Mouse (Mus musculus) stomach, embryonic 14.5 days (tissue): ENCODE measurements at regions not wholly inside any gene's neighbourhood (a gene's known extent, or its start where the extent isn't known, plus 50 kb on each side); places are given as distances from the start of the nearest gene placed in this dataset.

Experiments used
- ATAC-seq: fragments of 200-750 bp; cut with Nextera tagmentation; 2 replicates; pipeline ENCODE4 v1.8.0; 2017; ENCODE audit warnings: low read depth, moderate TSS enrichment; ENCODE audit not compliant: insufficient number of reproducible peaks, insufficient read depth, low FRiP score
- H3K27ac ChIP-seq: fragments of 300-500 bp; sonication (generic); 2 replicates; pipeline ENCODE4 v1.5.1; 2014; ENCODE audit warnings: mild to moderate bottlenecking, low read length, moderate library complexity, mixed read lengths
- H3K27me3 ChIP-seq: fragments of 300-500 bp; sonication (generic); 2 replicates; pipeline ENCODE4 v1.6.1; 2014; ENCODE audit warnings: low read length, control low read depth, mixed read lengths; ENCODE audit not compliant: control insufficient read depth, insufficient read depth
- H3K36me3 ChIP-seq: fragments of 300-500 bp; sonication (generic); 2 replicates; pipeline ENCODE4 v1.6.1; 2014; ENCODE audit warnings: mild to moderate bottlenecking, control low read depth, low read length, moderate library complexity, mixed read lengths; ENCODE audit not compliant: control insufficient read depth, insufficient read depth
- H3K4me1 ChIP-seq: fragments of 300-500 bp; sonication (generic); 2 replicates; pipeline ENCODE4 v1.6.1; 2014; ENCODE audit warnings: low read length, control low read depth, mixed read lengths; ENCODE audit not compliant: control insufficient read depth, insufficient read depth
- H3K4me2 ChIP-seq: fragments of 300-500 bp; sonication (generic); replicated peaks from 2 replicates; pipeline ENCODE4 v1.6.1; 2014; ENCODE audit warnings: low read depth, low read length, control low read depth
- H3K4me3 ChIP-seq: fragments of 300-500 bp; sonication (generic); 2 replicates; pipeline ENCODE4 v1.5.1; 2014; ENCODE audit warnings: low read depth, low read length, control low read depth
- H3K9ac ChIP-seq: fragments of 300-500 bp; sonication (generic); replicated peaks from 2 replicates; pipeline ENCODE4 v1.6.1; 2014; ENCODE audit warnings: low read depth, mild to moderate bottlenecking, control low read depth, low read length, moderate library complexity, mixed read lengths
- H3K9me3 ChIP-seq: fragments of 300-500 bp; sonication (generic); 2 replicates; pipeline ENCODE4 v1.6.1; 2016; ENCODE audit warnings: low read depth, low read length, control low read depth; ENCODE audit not compliant: control insufficient read depth
- WGBS: fragments of 180-500 bp; shearing (Covaris S2); extraction: QIAGEN DNeasy Blood & Tissue Kit; methylation state at CpG from one replicate; pipeline ENCODE4 v1.1.7; 2014; 5-methylcytosine and 5-hydroxymethylcytosine counted together

- H3K9me3 ChIP-seq: no peaks in the 10 kb centered on the region
- no peak overlapping the region for H3K9ac ChIP-seq
- WGBS: 71% methylated on average over 5 of the region's 5 CpGs
- no peak for ATAC-seq
- no peak overlapping the region for H3K27ac ChIP-seq
- H3K36me3 ChIP-seq: no peaks in the 10 kb centered on the region
- no peak overlapping the region for H3K4me2 ChIP-seq
- H3K4me3 ChIP-seq: no peak overlapping the region
- no peaks in the 10 kb centered on the region for H3K4me1 ChIP-seq
- no peaks in the 10 kb centered on the region for H3K27me3 ChIP-seq
Measured at GRCm38 (mm10) chr5:126606756-126607155, 634.9 kb upstream of the Tmem132c start.

DNA sequence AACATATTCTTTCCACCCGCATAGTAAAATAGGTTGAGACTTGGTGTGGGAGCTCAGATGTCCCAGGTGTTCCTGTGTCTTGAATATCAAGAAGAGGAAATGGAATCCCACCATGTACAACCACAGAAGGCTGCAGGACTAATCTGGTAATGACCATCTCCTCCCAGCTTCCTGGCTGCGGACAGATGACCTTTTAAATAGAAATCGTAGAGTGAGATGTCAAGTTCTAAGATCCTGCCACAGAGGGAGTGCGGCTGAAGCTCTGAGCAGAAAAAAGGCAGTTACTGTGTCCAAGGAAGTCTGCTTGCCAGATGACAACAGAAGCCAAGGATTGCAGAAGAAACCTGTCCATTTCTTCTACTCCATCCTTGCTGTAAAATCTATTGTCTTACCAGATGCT, 629.0 kb upstream of the Tmem132c start:
- H3K36me3 ChIP-seq: no peaks in the 10 kb centered on the region
- no peak overlapping the region for H3K4me2 ChIP-seq
- WGBS: 84% methylated on average over 4 of the region's 4 CpGs
- no peaks in the 10 kb centered on the region for H3K9me3 ChIP-seq
- no peak overlapping the region for H3K4me3 ChIP-seq
- no peaks in the 10 kb centered on the region for H3K4me1 ChIP-seq
- ATAC-seq: no peak
- no peak overlapping the region for H3K27ac ChIP-seq
- H3K9ac ChIP-seq: no peak overlapping the region
- H3K27me3 ChIP-seq: no peaks in the 10 kb centered on the region

DNA sequence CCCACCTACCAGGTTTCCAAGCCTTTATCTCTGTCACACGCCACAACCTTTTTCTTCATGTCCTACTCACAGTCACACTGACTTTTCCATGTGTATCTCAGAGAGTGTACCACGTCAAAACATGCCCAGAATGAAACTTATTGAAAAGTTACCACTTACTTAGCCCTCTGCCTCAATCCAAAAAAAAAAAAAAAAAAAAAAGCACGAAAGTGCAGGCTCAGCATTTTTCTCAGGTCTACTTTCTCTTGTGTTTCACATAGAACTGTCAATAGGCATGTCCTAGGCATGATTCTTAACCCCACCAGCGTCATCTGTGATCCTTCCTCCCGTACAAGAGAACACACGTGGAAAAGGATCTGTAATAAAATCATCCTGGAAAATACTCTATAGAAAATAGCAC, 619.1 kb upstream of the Tmem132c start:
- H3K4me2 ChIP-seq: no peak overlapping the region
- no peak overlapping the region for H3K27ac ChIP-seq
- no peaks in the 10 kb centered on the region for H3K4me1 ChIP-seq
- ATAC-seq: no peak
- H3K4me3 ChIP-seq: no peak overlapping the region
- no peaks in the 10 kb centered on the region for H3K27me3 ChIP-seq
- 75% methylated on average over 6 of the region's 6 CpGs for WGBS
- no peaks in the 10 kb centered on the region for H3K36me3 ChIP-seq
- no peak overlapping the region for H3K9ac ChIP-seq
- no peaks in the 10 kb centered on the region for H3K9me3 ChIP-seq

GRCm38 (mm10) chr5:126623205-126623604, 618.4 kb upstream of the Tmem132c start:
- Histone ChIP-seq H3K4me3 (no peak overlapping the region), H3K36me3 (no peaks in the 10 kb centered on the region), H3K9ac (no peak overlapping the region), H3K4me1 (no peaks in the 10 kb centered on the region), H3K27me3 (no peaks in the 10 kb centered on the region), H3K4me2 (no peak overlapping the region), H3K9me3 (no peaks in the 10 kb centered on the region), H3K27ac (no peak overlapping the region)
- no peak for ATAC-seq
- WGBS: 15% methylated on average over 6 of the region's 6 CpGs

- H3K9ac ChIP-seq: no peak overlapping the region
- H3K9me3 ChIP-seq: no peaks in the 10 kb centered on the region
- no peaks in the 10 kb centered on the region for H3K4me1 ChIP-seq
- no peak for ATAC-seq
- H3K27ac ChIP-seq: no peak overlapping the region
- no peak overlapping the region for H3K4me2 ChIP-seq
- H3K36me3 ChIP-seq: no peaks in the 10 kb centered on the region
- 37% methylated on average over 2 of the region's 2 CpGs for WGBS
- H3K4me3 ChIP-seq: no peak overlapping the region
- no peaks in the 10 kb centered on the region for H3K27me3 ChIP-seq
Measured at GRCm38 (mm10) chr5:126629826-126630225, 611.8 kb upstream of the Tmem132c start.

DNA sequence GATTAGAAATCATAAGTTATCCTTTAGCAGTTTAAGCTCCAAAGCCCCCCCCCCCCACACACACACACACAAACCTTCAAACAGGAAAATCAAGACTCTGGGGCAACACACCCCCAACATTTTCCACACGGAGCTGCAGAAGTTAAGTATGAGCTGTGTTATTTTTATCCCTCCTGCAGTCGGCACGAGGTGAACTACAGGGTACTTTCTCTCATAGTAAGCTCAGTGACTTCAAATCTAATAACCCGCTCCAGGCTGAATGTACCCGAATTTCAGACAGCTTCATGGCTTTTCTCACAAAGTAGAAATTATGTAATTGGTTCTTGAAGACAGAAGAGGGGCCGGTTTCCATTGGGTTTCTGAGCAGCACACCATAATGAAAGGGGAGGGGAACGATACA, 591.2 kb upstream of the Tmem132c start:
- Histone ChIP-seq H3K27me3 (no peaks in the 10 kb centered on the region), H3K4me3 (no peak overlapping the region), H3K4me2 (no peak overlapping the region), H3K36me3 (no peaks in the 10 kb centered on the region), H3K9ac (no peak overlapping the region), H3K27ac (no peak overlapping the region), H3K4me1 (no peaks in the 10 kb centered on the region), H3K9me3 (no peaks in the 10 kb centered on the region)
- WGBS: 83% methylated on average over 7 of the region's 7 CpGs
- ATAC-seq: no peak

DNA sequence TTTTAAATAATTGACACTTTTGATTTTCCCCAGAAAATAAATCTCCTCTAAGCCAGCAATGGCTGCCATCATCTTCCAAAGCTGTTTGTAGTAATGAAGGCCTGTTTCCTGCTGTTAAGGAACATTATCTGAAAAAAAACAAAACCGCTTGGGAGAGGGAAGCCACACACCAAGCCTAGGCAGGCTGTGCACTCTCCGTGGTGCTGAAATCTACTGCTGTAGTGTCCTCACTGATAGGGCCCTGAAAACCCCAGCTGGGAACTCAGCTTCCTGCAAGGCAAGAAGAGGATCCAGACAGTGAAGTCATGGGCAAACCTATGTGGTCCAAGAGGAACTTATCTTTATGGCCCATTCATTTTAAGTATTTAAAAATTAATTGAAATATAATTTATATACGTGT, 590.2 kb upstream of the Tmem132c start:
- no peak overlapping the region for H3K4me2 ChIP-seq
- ATAC-seq: no peak
- 17% methylated on average over 3 of the region's 3 CpGs for WGBS

DNA sequence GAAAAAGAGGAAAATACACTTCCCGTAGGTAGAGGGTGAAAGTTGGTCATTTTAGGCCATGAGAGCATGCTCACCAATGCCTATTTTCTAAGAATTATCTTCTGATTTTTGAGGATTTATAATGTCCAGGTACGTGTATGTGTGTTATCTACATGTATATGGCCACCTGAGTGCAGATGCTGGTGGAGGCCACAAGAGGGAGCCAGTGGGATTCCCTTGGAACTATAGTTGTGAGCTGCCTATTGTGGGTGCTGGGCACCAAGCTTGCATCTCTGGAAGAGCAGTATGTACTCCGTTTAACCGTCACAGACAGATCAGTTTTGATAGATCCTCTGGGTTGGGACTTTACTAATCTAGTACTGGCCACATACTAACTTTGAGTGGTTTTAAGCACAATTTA, 579.0 kb upstream of the Tmem132c start:
- no peak overlapping the region for H3K4me3 ChIP-seq
- H3K27ac ChIP-seq: no peak overlapping the region
- ATAC-seq: no peak
- no peaks in the 10 kb centered on the region for H3K4me1 ChIP-seq
- H3K9me3 ChIP-seq: no peaks in the 10 kb centered on the region
- H3K9ac ChIP-seq: no peak overlapping the region
- no peaks in the 10 kb centered on the region for H3K36me3 ChIP-seq
- 82% methylated on average over 4 of the region's 4 CpGs for WGBS
- no peaks in the 10 kb centered on the region for H3K27me3 ChIP-seq
- no peak overlapping the region for H3K4me2 ChIP-seq

More for the DNA sequence above, 590.2 kb upstream of the Tmem132c start:
- no peak overlapping the region for H3K9ac ChIP-seq
- H3K4me1 ChIP-seq: no peaks in the 10 kb centered on the region
- H3K27ac ChIP-seq: no peak overlapping the region
- no peaks in the 10 kb centered on the region for H3K9me3 ChIP-seq
- H3K27me3 ChIP-seq: no peaks in the 10 kb centered on the region
- no peaks in the 10 kb centered on the region for H3K36me3 ChIP-seq
- H3K4me3 ChIP-seq: no peak overlapping the region

DNA sequence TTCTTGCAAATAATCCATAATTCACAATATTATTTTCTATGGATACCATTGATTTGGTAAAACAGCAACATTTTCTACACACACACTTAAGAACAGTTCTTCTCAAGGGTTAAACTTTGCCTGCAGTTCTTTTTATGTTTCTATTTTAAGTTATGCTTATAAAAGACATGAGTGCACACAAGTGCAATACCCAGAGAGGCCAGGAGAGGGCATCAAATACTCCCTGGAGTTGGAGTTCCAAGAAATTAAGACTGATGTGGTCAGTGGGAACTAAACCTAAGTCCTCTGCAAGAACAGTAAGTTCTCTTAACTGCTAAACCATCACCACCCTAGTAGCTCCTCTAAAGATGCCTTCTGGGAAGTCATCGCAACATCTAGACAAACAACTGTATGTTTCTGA, 570.5 kb upstream of the Tmem132c start:
- H3K27me3 ChIP-seq: no peaks in the 10 kb centered on the region
- no peaks in the 10 kb centered on the region; the same call in 1 of the 2 replicates for H3K9me3 ChIP-seq
- no peaks in the 10 kb centered on the region for H3K36me3 ChIP-seq
- H3K4me2 ChIP-seq: no peak overlapping the region
- H3K4me1 ChIP-seq: no peaks in the 10 kb centered on the region
- H3K4me3 ChIP-seq: no peak overlapping the region
- 82% methylated on average over 1 of the region's 1 CpGs for WGBS
- ATAC-seq: no peak
- H3K9ac ChIP-seq: no peak overlapping the region
- H3K27ac ChIP-seq: no peak overlapping the region
